Mouse (Mus musculus): ENCODE measurements around the gene Secisbp2. TPM values are rescaled to one million over a fixed set of nuclear protein-coding genes. Genes with fewer than 3 reads are reported as not detected.

Secisbp2 gene
- polyA plus RNA-seq (2012; ENCODE audit: low replicate concordance) = 21.0 and 23.6 TPM in 2 replicates

GRCm38 (mm10) chr13:51651408-51652064, at the start of gene Secisbp2:
Gene Secisbp2 (plus strand): TSS chr13:51651697.

GRCm38 (mm10) chr13:51644829-51645789, 6.4 kb upstream of the Secisbp2 start, which contains the start of gene Cks2:
Gene Cks2 (plus strand): TSS chr13:51645232.

Other genes starting within 250 kb of the Secisbp2 start
- 9.7 and 11.3 TPM in 2 replicates for gene S1pr3, start 243.1 kb upstream of the Secisbp2 start, polyA plus RNA-seq (2012; ENCODE audit: low replicate concordance)
- gene Shc3, start 82.3 kb upstream of the Secisbp2 start, polyA plus RNA-seq (2012; ENCODE audit: low replicate concordance) = not detected in 2 replicates
- gene Cks2, start 6.5 kb upstream of the Secisbp2 start, polyA plus RNA-seq (2012; ENCODE audit: low replicate concordance) = 2.6 and 50.4 TPM in 2 replicates
- gene Sema4d, start 142.1 kb downstream of the Secisbp2 start, polyA plus RNA-seq (2012; ENCODE audit: low replicate concordance) = 141 and 161 TPM in 2 replicates
- 23.7 and 34.0 TPM in 2 replicates for gene Gadd45g, start 195.0 kb downstream of the Secisbp2 start, polyA plus RNA-seq (2012; ENCODE audit: low replicate concordance)

Measured in hematopoietic multipotent progenitor cell, adult 10-12 weeks (in vitro differentiated cells).